Mouse (Mus musculus): Measurements from ENCODE around the gene Pigk.

DNA sequence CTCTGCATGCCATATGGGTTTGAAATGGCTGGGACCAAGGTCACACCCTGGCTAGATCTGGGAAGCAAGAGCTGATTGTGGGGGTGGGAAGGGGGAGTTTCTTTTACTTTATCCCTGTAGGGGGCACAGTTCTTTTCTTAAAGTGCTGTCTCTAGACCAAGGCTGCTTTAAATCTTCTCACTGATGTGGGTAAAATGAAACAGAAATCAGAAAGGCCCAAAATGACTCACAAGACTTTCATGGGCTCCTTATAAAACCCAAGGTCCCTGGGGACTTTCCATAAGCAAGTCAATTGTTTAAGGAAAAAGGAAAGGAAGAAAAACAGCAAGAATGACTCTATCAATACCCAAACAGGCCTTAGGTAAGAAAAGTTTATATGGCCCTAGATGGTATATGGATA is 172.8 kb downstream of the Pigk start:
- TF ChIP-seq CTCF (IDR thresholded peaks at IDR 0.05; ENCODE audit: low read depth) (no peak), EP300 (IDR thresholded peaks at IDR 0.05; ENCODE audit: low read depth) (no peak)
